Mouse (Mus musculus) heart, embryonic 15.5 days (tissue): ENCODE results near the gene Tjp2. TPM values are rescaled to one million over a fixed set of nuclear protein-coding genes. Genes with fewer than 3 reads are reported as not detected.
A peak's percentile ranks its signal among the peaks of the same experiment; 100 is the strongest.

ENCODE experiments used
- ATAC-seq: fragments of 200-750 bp; cut with Nextera tagmentation; replicated peaks from 2 replicates; pipeline ENCODE4 v1.8.0; 2017; ENCODE audit warnings: low read depth, moderate TSS enrichment; ENCODE audit not compliant: insufficient number of reproducible peaks, insufficient read depth, low FRiP score
- H3K27ac ChIP-seq: fragments of 300-500 bp; sonication (generic); 2 replicates; pipeline ENCODE4 v1.5.1; 2015; ENCODE audit warnings: mild to moderate bottlenecking, inconsistent platforms
- H3K27me3 ChIP-seq: fragments of 300-500 bp; sonication (generic); 2 replicates; pipeline ENCODE4 v1.6.1; 2015; ENCODE audit warnings: inconsistent platforms
- H3K36me3 ChIP-seq: fragments of 300-500 bp; sonication (generic); 2 replicates; pipeline ENCODE4 v1.6.1; 2015; ENCODE audit warnings: mild to moderate bottlenecking, inconsistent platforms
- H3K4me1 ChIP-seq: fragments of 300-500 bp; sonication (generic); replicated peaks from 2 replicates; pipeline ENCODE4 v1.6.1; 2015; ENCODE audit warnings: inconsistent platforms
- H3K4me2 ChIP-seq: fragments of 300-500 bp; sonication (generic); 2 replicates; pipeline ENCODE4 v1.6.1; 2015; ENCODE audit warnings: inconsistent platforms, mild to moderate bottlenecking, moderate library complexity
- H3K4me3 ChIP-seq: fragments of 300-500 bp; sonication (generic); 2 replicates; pipeline ENCODE4 v1.5.1; 2015; ENCODE audit warnings: mild to moderate bottlenecking, inconsistent platforms
- H3K9ac ChIP-seq: fragments of 300-500 bp; sonication (generic); 2 replicates; pipeline ENCODE4 v1.6.1; 2015; ENCODE audit warnings: mild to moderate bottlenecking, inconsistent platforms
- H3K9me3 ChIP-seq: fragments of 300-500 bp; sonication (generic); replicated peaks from 2 replicates; pipeline ENCODE4 v1.6.1; 2016; ENCODE audit warnings: inconsistent platforms
- WGBS: fragments of 180-500 bp; shearing (Covaris S2); methylation state at CpG from one replicate; pipeline ENCODE4 v1.1.7; 2015; ENCODE audit warnings: mixed read lengths; 5-methylcytosine and 5-hydroxymethylcytosine counted together
- polyA plus RNA-seq: library from polyadenylated mRNA; unstranded; fragments of >200 nt; fragmentation: Nextera tagmentation; extraction: Ambion mirVana; gene quantifications from 2 replicates; pipeline ENCODE4 v1.2.1, GENCODE M21; 2015

The Tjp2 gene
- polyA plus RNA-seq, 1 experiment from 2014 or later: 21.9 TPM

- 90% methylated on average over 4 of the region's 4 CpGs for WGBS
- ATAC-seq: no peak
Observed at GRCm38 (mm10) chr19:24176692-24177091, 48.1 kb downstream of the Tjp2 start.

GRCm38 (mm10) chr19:24174896-24175295 is 49.9 kb downstream of the Tjp2 start:
- Histone ChIP-seq H3K9me3 (no peaks in the 10 kb centered on the region), H3K4me3 (peak overlapping the region; percentile 85), H3K27ac (peak overlapping the region; percentile 92), H3K4me2 (peak overlapping the region; percentile 89), H3K4me1 (peaks cover 38% of the 10 kb centered on the region), H3K27me3 (no peaks in the 10 kb centered on the region), H3K36me3 (no peaks in the 10 kb centered on the region), H3K9ac (peak overlapping the region; percentile 86)
- no peak; the same call in 1 of the 2 replicates for ATAC-seq
- under 1% methylated on average over 13 of the region's 13 CpGs for WGBS

More at GRCm38 (mm10) chr19:24176692-24177091, 48.1 kb downstream of the Tjp2 start:
- H3K27ac ChIP-seq: no peak overlapping the region
- peaks cover 31% of the 10 kb centered on the region for H3K4me1 ChIP-seq
- H3K9ac ChIP-seq: no peak overlapping the region
- no peak overlapping the region for H3K4me3 ChIP-seq
- no peak overlapping the region for H3K4me2 ChIP-seq
- no peaks in the 10 kb centered on the region for H3K27me3 ChIP-seq
- no peaks in the 10 kb centered on the region for H3K36me3 ChIP-seq
- no peaks in the 10 kb centered on the region for H3K9me3 ChIP-seq

GRCm38 (mm10) chr19:24173608-24174523 is 51.0 kb downstream of the Tjp2 start:
- Histone ChIP-seq H3K4me1 (peaks cover 40% of the 10 kb centered on the region), H3K4me3 (peak overlapping the region; percentile 85)
- WGBS: under 1% methylated on average over 98 of the region's 103 CpGs

GRCm38 (mm10) chr19:24173020-24173419 is 51.8 kb downstream of the Tjp2 start:
- H3K9ac ChIP-seq: peak overlapping the region; percentile 86
- ATAC-seq: no peak
- peak overlapping the region; percentile 85 for H3K4me3 ChIP-seq
- H3K9me3 ChIP-seq: no peaks in the 10 kb centered on the region
- no peaks in the 10 kb centered on the region for H3K36me3 ChIP-seq
- H3K27me3 ChIP-seq: no peaks in the 10 kb centered on the region
- peaks cover 49% of the 10 kb centered on the region for H3K4me1 ChIP-seq
- 30% methylated on average over 6 of the region's 6 CpGs for WGBS
- peak overlapping the region; percentile 89 for H3K4me2 ChIP-seq
- H3K27ac ChIP-seq: peak overlapping the region; percentile 92

More at GRCm38 (mm10) chr19:24173608-24174523, 51.0 kb downstream of the Tjp2 start:
- Histone ChIP-seq H3K36me3 (no peaks in the 10 kb centered on the region), H3K27ac (peak overlapping the region; percentile 92), H3K4me2 (peak overlapping the region; percentile 89), H3K27me3 (no peaks in the 10 kb centered on the region), H3K9me3 (no peaks in the 10 kb centered on the region), H3K9ac (peak overlapping the region; percentile 86)
- peak; percentile 88 for ATAC-seq

- H3K4me3 ChIP-seq: 0 out of 2 replicates have a peak overlapping the region, but pooled peaks have one; percentile 1
- 47% methylated on average over 10 of the region's 10 CpGs for WGBS
- peak overlapping the region; percentile 41 for H3K4me2 ChIP-seq
- H3K9me3 ChIP-seq: no peaks in the 10 kb centered on the region
- H3K36me3 ChIP-seq: no peaks in the 10 kb centered on the region
- H3K9ac ChIP-seq: no peak overlapping the region
- peak overlapping the region; percentile 71 for H3K27ac ChIP-seq
- H3K4me1 ChIP-seq: peaks cover 63% of the 10 kb centered on the region
- ATAC-seq: no peak
- H3K27me3 ChIP-seq: no peaks in the 10 kb centered on the region
Observed at GRCm38 (mm10) chr19:24168531-24168930, 56.3 kb downstream of the Tjp2 start.

GRCm38 (mm10) chr19:24166516-24167091 is 58.2 kb downstream of the Tjp2 start:
- Histone ChIP-seq H3K4me1 (peaks cover 49% of the 10 kb centered on the region), H3K9me3 (no peaks in the 10 kb centered on the region), H3K9ac (0 out of 2 replicates have a peak overlapping the region, but pooled peaks have one; percentile 12), H3K4me3 (peak overlapping the region; percentile 32), H3K4me2 (peak overlapping the region; percentile 57), H3K36me3 (no peaks in the 10 kb centered on the region), H3K27ac (peak overlapping the region; percentile 46), H3K27me3 (no peaks in the 10 kb centered on the region)
- ATAC-seq: peak; percentile 71
- 10% methylated on average over 17 of the region's 17 CpGs for WGBS

- no peak overlapping the region for H3K4me3 ChIP-seq
- no peak for ATAC-seq
- H3K36me3 ChIP-seq: no peaks in the 10 kb centered on the region
- peak overlapping the region; percentile 62 for H3K27ac ChIP-seq
- H3K4me2 ChIP-seq: no peak overlapping the region
- H3K27me3 ChIP-seq: no peaks in the 10 kb centered on the region
- H3K9ac ChIP-seq: no peak overlapping the region
- peaks cover 57% of the 10 kb centered on the region for H3K4me1 ChIP-seq
- WGBS: 22% methylated on average over 4 of the region's 4 CpGs
- no peaks in the 10 kb centered on the region for H3K9me3 ChIP-seq
Observed at GRCm38 (mm10) chr19:24163974-24164373, 60.9 kb downstream of the Tjp2 start.

- peaks cover 31% of the 10 kb centered on the region for H3K4me1 ChIP-seq
- H3K27ac ChIP-seq: peak overlapping the region; percentile 80
- 41% methylated on average over 8 of the region's 8 CpGs for WGBS
- ATAC-seq: peak; percentile 19; the same call in 1 of the 2 replicates
- H3K36me3 ChIP-seq: no peaks in the 10 kb centered on the region
- H3K27me3 ChIP-seq: no peaks in the 10 kb centered on the region
- H3K9ac ChIP-seq: no peak overlapping the region
- H3K4me3 ChIP-seq: no peak overlapping the region
- no peaks in the 10 kb centered on the region for H3K9me3 ChIP-seq
- H3K4me2 ChIP-seq: peak overlapping the region; percentile 45
Observed at GRCm38 (mm10) chr19:24160460-24160859, 64.4 kb downstream of the Tjp2 start.

GRCm38 (mm10) chr19:24159751-24160150 is 65.1 kb downstream of the Tjp2 start:
- 0 out of 2 replicates have a peak, but pooled peaks have one; percentile 61 for ATAC-seq
- Histone ChIP-seq H3K9ac (no peak overlapping the region), H3K27me3 (no peaks in the 10 kb centered on the region), H3K4me1 (peaks cover 31% of the 10 kb centered on the region), H3K4me2 (peak overlapping the region; percentile 45), H3K27ac (peak overlapping the region; percentile 80), H3K9me3 (no peaks in the 10 kb centered on the region), H3K4me3 (peak overlapping the region; percentile 3; the same call in 1 of the 2 replicates), H3K36me3 (no peaks in the 10 kb centered on the region)
- 23% methylated on average over 9 of the region's 9 CpGs for WGBS

GRCm38 (mm10) chr19:24159334-24159733 is 65.5 kb downstream of the Tjp2 start:
- Histone ChIP-seq H3K9me3 (no peaks in the 10 kb centered on the region), H3K27me3 (no peaks in the 10 kb centered on the region), H3K4me1 (peaks cover 29% of the 10 kb centered on the region), H3K27ac (peak overlapping the region; percentile 80), H3K9ac (no peak overlapping the region), H3K4me2 (peak overlapping the region; percentile 45), H3K36me3 (no peaks in the 10 kb centered on the region), H3K4me3 (peak overlapping the region; percentile 3; the same call in 1 of the 2 replicates)
- ATAC-seq: no peak
- WGBS: 42% methylated on average over 7 of the region's 9 CpGs

GRCm38 (mm10) chr19:24156067-24156455 is 68.8 kb downstream of the Tjp2 start:
- 69% methylated on average over 6 of the region's 6 CpGs for WGBS
- no peaks in the 10 kb centered on the region for H3K9me3 ChIP-seq
- ATAC-seq: no peak
- H3K27ac ChIP-seq: no peak overlapping the region
- H3K9ac ChIP-seq: no peak overlapping the region
- H3K4me3 ChIP-seq: no peak overlapping the region
- H3K4me2 ChIP-seq: no peak overlapping the region
- no peaks in the 10 kb centered on the region for H3K27me3 ChIP-seq
- no peaks in the 10 kb centered on the region for H3K36me3 ChIP-seq
- H3K4me1 ChIP-seq: peaks cover 29% of the 10 kb centered on the region
